Mouse (Mus musculus) common myeloid progenitor, adult 5-6 weeks (primary cell): ENCODE data around the gene Capzb. TPM values are rescaled to one million over a fixed set of nuclear protein-coding genes. Genes with fewer than 3 reads are reported as not detected.

Source experiments
- ATAC-seq: replicated peaks from 2 replicates; pipeline ENCODE4 v1.8.0; 2016; ENCODE audit warnings: low read depth, mild to moderate bottlenecking, moderate TSS enrichment, inconsistent platforms; ENCODE audit not compliant: poor library complexity, severe bottlenecking
- total RNA-seq: library from RNA; stranded (forward); fragments of 200-1000, 187-1606 nt; gene quantifications from 2 replicates; pipeline ENCODE4 v1.2.3, GENCODE M21; 2017

Capzb gene
- total RNA-seq, 1 experiment from 2014 or later: 126 TPM

DNA sequence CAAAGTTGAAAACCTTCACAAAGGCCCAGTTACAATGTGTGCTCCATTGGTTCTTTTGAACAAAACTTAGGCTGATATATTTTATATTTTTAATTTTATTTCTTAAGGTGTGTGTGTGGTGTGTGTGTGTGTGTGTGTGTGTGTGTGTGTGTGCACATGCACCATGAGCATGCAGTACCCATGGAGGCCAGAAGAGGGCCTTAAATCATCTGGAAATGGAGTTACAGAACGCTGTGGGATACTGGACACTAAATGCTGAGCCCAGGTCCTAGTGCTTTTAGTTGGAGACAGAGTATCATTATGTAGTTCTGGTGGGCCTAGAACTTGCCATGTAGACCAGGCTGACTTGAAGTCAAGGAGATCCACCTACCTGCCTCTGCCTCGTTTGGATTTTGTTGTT, 13.5 kb upstream of the Capzb start:
- no peak for ATAC-seq

DNA sequence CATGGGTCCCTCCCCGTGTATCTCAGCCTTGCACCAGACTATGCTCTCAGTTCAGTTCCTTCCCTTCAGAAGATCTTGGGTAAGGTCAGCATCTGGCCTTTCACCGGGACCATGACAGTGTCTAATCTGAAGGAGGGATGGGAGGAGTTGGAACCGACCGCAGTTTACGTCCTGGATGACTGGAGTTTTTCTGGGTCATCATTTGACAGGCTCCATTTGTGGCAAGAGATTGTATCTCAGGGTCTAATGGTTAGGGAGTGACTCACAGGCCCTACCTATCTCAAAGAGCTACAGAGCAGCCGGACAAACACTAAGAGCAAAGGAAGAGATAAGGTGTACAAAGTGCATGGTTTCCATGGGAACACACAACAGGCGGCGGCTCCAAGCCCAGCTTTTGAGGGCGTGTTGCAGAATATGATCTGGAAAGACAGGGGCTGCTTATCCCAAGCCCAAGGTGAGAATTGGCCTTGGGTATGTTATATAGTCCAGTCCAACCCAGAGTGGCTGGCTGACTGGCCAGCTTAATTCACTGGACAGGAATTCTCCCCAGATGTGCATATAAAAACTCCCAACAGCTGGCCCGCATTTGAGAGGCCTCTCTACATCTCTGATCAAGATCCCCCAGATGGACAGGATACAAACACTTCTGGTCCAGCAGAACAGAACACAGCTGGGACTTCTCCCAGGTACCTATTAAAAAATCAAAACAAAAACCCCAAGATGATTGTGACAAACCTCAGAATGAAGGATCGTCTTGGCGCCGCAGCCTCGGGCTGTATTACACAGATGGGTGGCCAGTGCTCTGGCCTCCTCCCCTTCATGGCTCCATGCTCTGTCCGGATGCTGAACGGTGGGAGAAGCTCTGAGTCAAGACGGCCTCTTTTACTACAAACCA, 12.7 kb upstream of the Capzb start:
- ATAC-seq: peak; percentile 86

DNA sequence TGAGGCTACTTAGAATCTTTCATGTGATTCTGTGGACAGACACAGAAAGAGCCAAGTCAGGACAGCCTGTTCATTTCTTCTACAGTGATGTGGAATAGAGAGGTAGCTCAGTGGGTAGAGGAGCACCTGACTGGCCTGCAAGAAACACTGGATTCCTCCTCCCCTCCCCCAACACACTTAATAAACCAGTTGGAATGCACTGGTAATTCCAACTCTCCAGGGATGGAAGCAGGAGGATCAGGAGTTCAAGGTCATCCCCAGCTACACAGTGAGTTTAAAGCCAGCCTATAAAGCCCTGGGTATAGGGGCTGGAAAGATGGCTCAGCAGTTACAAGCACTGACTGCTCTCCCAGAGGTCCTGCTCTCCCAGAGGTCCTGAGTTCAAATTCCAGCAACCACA, 10.2 kb upstream of the Capzb start:
- no peak for ATAC-seq

DNA sequence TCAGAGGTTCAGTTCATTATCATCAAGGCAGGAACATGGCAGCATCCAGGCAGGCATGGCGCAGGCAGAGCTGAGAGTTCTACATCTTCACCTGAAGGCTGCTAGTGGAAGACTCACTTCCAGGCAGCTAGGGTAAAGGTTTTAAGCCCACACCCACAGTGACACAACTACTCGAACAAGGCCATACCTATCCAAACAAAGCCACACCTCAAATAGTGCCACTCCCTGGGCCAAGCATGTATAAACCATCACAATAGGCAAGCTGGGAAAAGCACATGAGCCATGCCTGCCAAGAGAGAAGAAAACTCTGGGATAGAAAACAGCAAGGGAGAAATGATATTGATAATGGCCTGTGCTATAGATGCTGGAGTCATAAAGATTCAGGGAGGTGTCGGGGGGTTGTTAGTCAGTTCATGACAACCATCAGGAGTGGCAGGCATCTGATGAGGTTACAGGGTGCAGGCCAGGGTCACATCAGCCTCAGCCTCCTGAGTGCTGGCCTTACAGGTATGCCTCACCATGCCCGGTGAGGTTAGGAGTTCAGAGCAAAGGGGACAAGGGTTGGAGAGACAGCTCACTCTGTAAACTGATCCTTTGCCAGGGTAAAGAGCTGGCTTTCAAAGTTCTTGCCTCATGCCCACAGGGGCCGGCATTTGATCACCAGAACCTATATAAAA, 6.8 kb upstream of the Capzb start:
- no peak for ATAC-seq

DNA sequence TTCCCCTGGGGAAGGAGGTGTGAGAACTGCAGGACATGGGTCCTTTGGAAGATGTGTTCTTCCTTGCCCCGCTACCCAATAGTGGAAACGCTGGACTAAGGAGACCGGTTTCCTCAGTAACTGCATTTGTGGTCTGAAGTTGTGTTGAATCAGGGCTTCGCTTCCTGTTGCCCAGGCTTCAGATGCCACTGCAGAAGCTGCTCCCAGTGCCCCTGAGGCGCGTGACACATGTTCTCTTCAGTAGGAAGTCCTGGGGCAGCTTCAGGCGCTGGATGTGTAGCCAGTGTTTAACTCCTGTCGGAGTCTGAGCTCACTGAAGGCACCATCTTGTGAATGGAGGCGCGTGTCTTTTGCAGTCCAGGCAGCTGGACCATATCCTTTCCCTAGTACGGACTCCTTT, 4.8 kb upstream of the Capzb start:
- peak; percentile 66 for ATAC-seq

DNA sequence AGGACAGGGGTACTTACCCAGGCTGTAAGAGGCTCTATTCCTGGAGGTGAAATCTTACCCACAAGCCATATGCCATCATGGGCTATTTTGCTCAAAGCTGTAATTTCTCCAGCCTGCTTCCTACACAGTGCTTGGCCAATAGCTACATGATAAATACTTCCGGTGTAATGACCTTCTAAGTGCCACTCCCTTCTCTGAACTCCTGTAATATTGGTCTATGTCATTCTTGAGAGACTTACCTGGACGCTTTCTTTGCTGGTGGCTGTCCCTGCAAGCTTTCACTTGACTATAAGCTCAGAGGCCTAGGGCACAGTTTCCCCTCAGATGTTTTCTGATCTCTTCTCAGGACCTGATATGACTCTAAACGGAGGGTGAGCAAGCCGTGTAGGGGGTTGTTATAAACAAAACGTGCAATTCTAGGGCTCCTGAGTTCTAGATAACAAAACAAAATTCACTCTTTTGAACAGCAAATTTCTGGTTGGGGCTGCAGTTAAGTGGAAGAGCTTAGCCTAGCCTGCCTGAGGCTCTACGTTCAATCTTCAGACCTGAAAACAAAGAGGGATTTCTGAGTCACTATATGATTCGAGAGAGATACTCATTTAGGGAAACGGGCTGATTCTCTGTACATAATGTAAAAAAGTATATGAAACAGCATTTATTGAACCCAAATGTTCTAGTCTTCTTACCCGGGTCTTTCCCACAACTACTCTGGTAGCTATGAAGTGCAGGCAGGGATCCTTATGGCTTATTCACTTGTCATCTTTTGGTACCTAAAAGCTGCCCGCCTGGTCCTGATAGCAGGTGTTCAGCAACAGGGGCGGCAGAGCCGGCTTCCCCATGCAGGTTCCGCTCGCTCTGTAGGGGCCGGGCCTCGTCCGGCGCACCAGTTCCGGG, 847 bp upstream of the Capzb start:
- ATAC-seq: no peak

DNA sequence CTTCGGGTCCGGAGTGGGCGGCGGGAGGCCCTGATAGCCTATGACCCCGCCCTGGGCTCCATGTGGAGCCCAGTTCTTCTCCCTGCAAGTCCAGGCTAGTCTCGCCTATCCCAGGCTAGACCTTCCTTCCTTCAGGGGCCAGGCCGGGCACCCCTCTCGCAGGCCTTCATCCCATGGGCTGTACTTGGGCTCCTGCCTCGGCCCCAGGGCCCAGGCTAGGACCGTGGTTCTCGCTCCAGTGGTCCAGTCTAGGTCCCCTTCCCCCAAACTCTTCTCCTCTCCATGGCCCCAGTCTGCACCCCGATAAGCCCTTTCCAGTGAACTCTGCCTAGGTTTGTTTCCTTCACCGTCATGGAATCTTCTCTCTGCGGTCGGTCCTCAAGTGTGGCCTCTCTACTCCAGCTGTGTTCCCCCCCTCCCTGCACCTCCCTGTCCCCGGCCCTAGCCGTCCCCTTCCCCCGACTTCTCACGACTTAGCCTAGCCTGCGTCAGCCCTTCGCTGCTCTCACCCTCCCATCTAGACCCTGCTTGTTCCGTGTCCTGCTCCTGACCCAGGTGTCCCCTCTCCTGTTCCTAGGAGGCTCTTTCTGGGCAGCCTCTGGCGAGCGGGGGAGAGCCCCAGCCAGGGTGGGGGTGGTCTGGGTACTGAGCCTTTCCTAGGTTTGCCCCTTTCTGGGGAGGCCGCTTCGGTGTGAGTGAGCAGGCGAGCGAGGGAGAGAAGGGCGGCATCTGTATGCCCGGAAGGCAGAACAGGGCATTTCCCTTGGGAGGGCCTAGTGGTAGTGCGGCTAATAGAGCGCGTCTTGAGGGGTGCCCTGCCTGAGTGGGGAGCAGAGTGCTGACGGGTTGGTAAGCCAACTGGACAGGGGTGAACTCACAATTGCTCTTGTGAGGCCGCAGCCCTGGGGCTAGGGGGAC, 736 bp downstream of the Capzb start:
- ATAC-seq: peak; percentile 23

DNA sequence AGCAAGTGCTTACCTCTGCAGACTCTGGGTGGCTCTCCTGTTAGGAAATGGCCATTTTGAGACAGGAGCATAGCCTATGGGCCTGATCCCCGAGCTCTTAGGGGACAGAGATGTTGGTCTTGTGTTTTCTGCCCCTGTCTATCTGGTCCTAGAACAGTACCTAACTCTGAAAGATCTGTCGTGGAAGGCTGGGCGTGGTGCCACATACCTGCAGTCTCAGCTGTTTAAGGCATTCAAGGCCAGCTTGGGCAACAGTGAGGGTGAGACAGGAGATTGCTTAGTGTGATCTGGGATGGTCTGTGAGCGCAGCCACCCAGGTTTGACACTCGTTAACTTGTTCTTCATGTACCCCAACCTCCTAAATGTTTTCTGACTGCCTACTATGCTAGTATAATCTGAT, 2.4 kb downstream of the Capzb start:
- ATAC-seq: no peak

DNA sequence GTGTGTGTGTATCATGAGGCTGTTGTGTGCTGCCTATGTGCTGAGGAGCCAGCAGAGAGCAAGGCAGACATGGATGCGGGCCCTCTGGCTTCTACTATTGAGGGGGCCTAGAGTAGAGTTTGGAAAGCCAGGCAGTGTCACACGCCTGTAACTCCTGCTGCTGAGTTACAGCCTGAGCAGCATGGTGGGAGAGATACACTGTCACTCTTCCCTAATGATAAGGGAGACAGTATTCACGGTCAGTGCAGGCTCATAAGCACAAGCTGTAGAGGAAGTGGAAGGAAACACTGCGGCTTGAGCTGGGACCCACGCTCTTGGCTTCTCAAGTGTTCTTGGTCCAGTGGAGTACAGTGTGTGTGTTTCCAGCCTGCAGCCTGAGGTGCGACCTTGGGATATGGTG, 3.8 kb downstream of the Capzb start:
- peak; percentile 18 for ATAC-seq

DNA sequence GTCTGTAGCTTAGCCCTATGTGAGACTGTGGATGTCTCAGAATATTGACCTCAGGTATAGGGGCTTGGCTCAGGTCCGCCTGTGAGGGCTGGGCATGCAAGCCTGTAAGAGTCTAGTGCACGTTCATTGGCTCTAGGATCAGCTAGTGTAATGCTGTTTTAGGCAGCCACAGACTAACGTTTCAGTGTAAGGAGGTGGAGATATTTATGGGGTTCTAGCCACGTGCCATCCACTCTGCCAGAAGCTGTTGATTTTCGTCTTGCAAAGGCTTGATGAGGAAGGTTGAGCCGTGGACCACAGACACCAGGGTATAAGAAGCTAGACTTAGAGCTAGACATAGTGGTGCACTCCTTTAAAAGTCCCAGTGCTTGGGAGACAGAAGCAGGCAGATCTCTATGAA, 4.2 kb downstream of the Capzb start:
- no peak for ATAC-seq

DNA sequence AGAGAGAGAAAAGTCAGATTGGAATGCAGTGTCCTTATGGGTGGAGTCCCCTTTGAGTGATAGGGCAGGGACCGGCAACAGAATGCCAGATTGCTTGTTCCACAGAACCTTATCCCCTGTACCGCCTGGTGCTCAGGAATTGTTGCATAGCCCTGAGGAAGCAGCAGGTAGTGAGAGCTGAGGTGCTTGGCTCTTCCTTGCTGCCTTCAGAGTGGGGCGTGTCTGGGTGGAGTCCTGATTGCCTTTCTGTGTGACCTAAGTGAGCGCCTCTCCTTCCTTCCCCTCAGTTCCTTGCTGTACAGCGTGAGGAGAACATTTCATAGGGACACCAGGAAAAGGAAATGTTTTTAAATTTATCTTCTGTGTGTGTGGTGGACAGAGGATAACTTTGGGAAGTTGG, 4.8 kb downstream of the Capzb start:
- ATAC-seq: no peak

DNA sequence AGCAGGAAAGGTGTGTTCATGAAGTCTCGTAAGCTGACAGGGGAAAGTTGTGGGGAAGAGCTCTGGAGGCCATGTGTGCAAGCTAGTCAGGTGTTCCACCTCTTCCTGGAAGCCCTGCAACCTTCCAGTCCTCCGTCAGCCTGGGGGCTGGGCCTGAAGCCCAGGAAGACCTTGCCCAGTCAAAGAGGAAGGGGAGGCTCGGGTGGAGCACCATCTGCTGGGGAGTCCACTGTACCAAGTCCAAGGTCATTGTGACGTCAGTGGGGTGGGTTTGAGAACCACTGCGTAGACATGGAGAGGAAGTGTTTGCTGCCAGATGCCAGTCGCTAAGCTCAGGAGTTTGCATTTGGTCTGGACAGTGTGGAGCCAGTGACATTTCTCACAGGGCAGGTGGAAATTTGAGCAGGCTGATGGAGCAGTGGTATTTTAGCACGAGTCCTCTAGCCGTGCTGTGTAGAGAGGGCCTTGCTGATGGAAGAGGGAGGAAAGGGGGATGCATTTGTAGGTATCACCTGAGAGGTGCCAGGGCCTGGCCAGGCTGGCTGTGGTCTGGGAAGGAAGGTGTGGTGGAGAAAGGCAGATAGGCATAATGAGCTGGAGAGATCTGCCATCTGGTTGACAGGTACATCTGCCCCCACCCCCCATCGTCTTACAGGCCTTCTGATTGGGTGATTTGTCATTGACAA, 5.4 kb downstream of the Capzb start:
- ATAC-seq: peak; percentile 28

DNA sequence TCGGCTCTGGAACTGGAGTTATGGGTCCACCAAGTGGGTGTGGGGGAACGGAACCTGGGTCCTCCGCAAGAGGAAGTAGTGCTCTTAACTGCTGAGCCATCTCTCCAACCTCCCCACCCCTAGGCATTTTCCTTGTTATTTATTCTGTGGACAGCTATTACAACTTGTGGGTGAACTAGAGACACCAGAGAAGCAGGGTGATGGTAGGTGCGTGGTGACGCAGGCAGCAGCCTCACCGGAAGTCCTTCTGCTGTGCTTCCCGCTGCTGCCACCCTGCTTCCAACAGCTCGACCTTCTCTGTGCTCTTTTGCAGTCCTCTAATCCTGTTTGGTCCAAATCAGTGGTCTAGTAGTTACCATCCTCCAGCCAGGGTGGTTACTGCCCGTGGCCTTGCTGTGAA, 6.4 kb downstream of the Capzb start:
- peak; percentile 22 for ATAC-seq

DNA sequence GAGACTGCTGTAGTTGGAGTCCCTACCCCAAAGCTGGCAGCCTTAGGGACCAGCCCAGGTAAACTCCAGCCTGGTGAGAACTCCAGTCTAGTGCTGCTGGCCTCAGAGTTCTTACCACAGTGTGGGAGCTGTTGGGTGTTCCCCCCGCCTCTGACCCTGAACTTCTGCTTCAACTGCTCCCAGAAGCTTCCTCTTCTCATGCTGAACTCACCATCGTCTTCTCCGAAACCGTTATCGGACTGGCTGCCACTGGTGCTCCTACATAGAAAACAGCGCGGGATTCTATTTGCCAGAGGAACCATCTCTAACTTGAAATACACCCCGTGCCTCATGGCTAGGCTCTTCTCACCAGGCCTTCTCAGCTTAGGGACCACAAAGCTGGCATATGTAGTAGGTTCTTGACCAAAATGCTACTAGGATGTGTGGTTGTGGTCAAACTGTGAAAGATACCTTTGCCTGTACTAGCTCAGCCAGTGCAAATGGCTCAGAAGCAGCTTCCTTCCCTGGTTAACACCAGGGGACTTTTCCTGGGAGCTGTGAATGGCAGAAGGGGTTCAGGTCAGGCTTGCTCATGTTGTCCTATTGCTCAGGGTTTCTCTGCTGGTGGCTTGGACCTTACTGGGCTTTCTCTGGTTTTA, 7.1 kb downstream of the Capzb start:
- peak; percentile 50 for ATAC-seq

DNA sequence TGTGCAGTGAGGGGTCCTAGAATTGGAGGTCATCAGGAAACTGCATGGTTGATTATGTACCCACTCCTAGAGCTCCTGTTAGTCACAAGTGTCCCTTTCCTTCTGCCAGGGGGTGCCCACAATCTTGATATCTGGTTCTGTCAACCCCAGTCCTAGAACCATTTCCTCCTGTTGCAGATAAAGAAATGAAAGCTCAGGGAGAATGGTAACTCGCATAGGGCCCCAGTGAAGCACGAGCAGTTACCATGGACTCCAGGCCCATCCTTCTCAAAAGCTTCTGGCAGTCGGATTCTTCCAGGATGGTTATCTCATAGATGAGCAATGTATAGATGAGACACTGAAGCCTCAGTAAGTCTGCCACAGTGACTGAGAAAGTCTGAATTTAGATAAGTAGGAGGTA, 8.2 kb downstream of the Capzb start:
- no peak for ATAC-seq

DNA sequence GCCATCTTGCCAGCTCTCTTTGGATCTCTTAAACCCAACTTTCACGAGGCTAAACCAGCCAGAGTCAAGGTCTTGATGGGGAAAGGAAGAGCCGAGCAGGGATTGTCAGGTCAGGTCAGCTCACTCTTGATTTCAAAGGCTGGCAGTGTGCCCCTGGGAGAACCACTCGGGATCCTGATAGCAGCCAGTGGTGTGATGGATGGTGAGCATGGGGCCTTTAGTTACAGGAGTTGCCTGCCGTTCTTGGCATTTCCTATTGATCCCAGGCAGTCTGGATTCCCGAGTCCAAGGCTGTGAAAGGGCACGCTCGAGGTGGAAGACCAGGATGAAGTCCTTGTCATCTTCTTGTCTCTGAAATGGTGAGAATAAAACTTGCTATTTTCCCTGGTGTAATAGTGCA, 9.9 kb downstream of the Capzb start:
- ATAC-seq: no peak

DNA sequence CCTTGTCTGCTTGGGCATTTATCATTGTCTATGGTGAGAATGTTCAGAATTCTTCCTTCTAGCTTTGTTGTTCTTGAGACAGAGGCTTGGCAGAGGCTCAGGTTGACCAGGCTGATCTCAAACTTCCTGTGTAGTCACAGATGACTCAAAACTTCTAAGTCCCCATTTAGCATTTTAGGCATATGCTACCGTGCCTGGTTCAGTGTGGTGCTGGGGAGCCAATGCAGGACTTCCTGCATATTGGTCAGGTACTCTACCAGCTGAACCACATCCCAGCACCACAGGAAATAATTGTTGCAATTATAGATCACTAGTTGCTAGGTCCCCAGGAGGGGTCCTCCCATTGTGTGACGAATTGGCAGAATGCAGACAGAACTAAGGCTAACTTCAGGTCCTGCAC, 10.7 kb downstream of the Capzb start:
- 0 out of 2 replicates have a peak, but pooled peaks have one; percentile 8 for ATAC-seq

DNA sequence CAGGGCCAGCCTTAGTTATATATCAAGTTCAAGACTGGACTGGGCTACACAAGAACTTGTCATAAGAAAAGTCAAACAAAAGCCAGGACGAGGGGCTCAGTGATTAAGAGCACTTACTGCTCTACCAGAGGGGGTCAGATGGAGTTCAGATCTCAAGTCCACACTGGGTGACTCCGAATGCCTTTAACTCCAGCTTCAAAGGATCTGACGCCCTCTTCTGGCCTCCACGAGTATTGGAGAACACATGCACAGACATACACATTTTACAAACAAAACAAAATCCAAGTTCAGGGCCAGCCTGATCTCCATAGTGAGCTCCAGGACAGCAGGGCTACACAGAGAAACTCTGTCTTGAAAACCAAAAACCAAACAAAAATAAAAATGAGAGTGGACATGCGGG, 13.1 kb downstream of the Capzb start:
- no peak for ATAC-seq
